Mouse (Mus musculus) kidney, postnatal 0 days (tissue): ENCODE measurements around the gene Mapt. TPM values are rescaled to one million over a fixed set of nuclear protein-coding genes. Genes with fewer than 3 reads are reported as not detected.

Experiments
- ATAC-seq: fragments of 200-750 bp; cut with Nextera tagmentation; replicated peaks from 2 replicates; pipeline ENCODE4 v1.8.0; 2017; ENCODE audit warnings: low read depth, moderate number of reproducible peaks, moderate TSS enrichment, moderate library complexity; ENCODE audit not compliant: low FRiP score
- DNase-seq: peaks from one replicate; pipeline ENCODE4 v3.0.0-alpha.2; 2016; ENCODE audit warnings: low spot score
- H3K27ac ChIP-seq: fragments of 300-500 bp; sonication (generic); 2 replicates; pipeline ENCODE4 v1.5.1; 2014; ENCODE audit warnings: mild to moderate bottlenecking
- H3K27me3 ChIP-seq: fragments of 300-500 bp; sonication (generic); 2 replicates; pipeline ENCODE4 v1.6.1; 2014; ENCODE audit warnings: low read length, mixed read lengths; ENCODE audit not compliant: insufficient read depth
- H3K36me3 ChIP-seq: fragments of 300-500 bp; sonication (generic); 2 replicates; pipeline ENCODE4 v1.6.1; 2014; ENCODE audit warnings: low read length, mixed read lengths; ENCODE audit not compliant: insufficient read depth
- H3K4me1 ChIP-seq: fragments of 300-500 bp; sonication (generic); replicated peaks from 2 replicates; pipeline ENCODE4 v1.6.1; 2014; ENCODE audit warnings: antibody characterized with exemption, low read length, mixed read lengths; ENCODE audit not compliant: insufficient read depth
- H3K4me2 ChIP-seq: fragments of 300-500 bp; sonication (generic); 2 replicates; pipeline ENCODE4 v1.6.1; 2014; ENCODE audit warnings: mild to moderate bottlenecking, low read length, moderate library complexity, mixed read lengths
- H3K4me3 ChIP-seq: fragments of 300-500 bp; sonication (generic); replicated peaks from 2 replicates; pipeline ENCODE4 v1.5.1; 2014; ENCODE audit warnings: low read depth, low read length
- H3K9ac ChIP-seq: fragments of 300-500 bp; sonication (generic); 2 replicates; pipeline ENCODE4 v1.6.1; 2014; ENCODE audit warnings: low read depth, low read length
- H3K9me3 ChIP-seq: fragments of 300-500 bp; sonication (generic); replicated peaks from 2 replicates; pipeline ENCODE4 v1.6.1; 2016; ENCODE audit warnings: low read length, inconsistent platforms, mixed read lengths
- CTCF ChIP-seq: IDR thresholded peaks from 2 replicates; pipeline ENCODE4 v1.5.1; 2016; ENCODE audit warnings: antibody characterized with exemption, low read depth, mild to moderate bottlenecking, moderate library complexity
- WGBS: fragments of 180-500 bp; shearing (Covaris S2); extraction: QIAGEN DNeasy Blood & Tissue Kit; methylation state at CpG from one replicate; pipeline ENCODE4 v1.1.7; 2014; 5-methylcytosine and 5-hydroxymethylcytosine counted together
- polyA plus RNA-seq: library from polyadenylated mRNA; unstranded; fragments of >200 nt; fragmentation: Nextera tagmentation; extraction: Ambion mirVana; gene quantifications from 2 replicates; pipeline ENCODE4 v1.2.1, GENCODE M21; 2015

Mapt gene
- polyA plus RNA-seq, 1 experiment from 2014 or later = 6.7 TPM

- H3K9me3 ChIP-seq = no peaks in the 10 kb centered on the region
- DNase-seq = peak; percentile 20
- no peak overlapping the region for H3K27ac ChIP-seq
- no peaks in the 10 kb centered on the region for H3K4me1 ChIP-seq
- TF ChIP-seq CTCF = no peak
- whole genome bisulfite sequencing = 58% methylated on average over 11 of the region's 11 CpGs
- no peak for ATAC-seq
- no peak overlapping the region for H3K4me3 ChIP-seq
- no peaks in the 10 kb centered on the region for H3K27me3 ChIP-seq
- no peak overlapping the region for H3K9ac ChIP-seq
- no peaks in the 10 kb centered on the region for H3K36me3 ChIP-seq
- H3K4me2 ChIP-seq = no peak overlapping the region
These were observed 36.2 kb downstream of the Mapt start for GRCm38 (mm10) chr11:104267380-104267779.

GRCm38 (mm10) chr11:104269385-104269822 lies 38.2 kb downstream of the Mapt start:
- DNase-seq (no peak), ATAC-seq (0 out of 2 replicates have a peak, but pooled peaks have one; percentile 46)
- Histone ChIP-seq H3K27me3 (no peaks in the 10 kb centered on the region), H3K27ac (no peak overlapping the region), H3K4me1 (no peaks in the 10 kb centered on the region), H3K4me3 (no peak overlapping the region), H3K4me2 (no peak overlapping the region), H3K36me3 (no peaks in the 10 kb centered on the region), H3K9me3 (no peaks in the 10 kb centered on the region), H3K9ac (no peak overlapping the region)
- TF ChIP-seq CTCF = no peak
- WGBS = 20% methylated on average over 9 of the region's 9 CpGs

- H3K9me3 ChIP-seq = no peaks in the 10 kb centered on the region
- ATAC-seq (no peak), DNase-seq (no peak)
- H3K27ac ChIP-seq = no peak overlapping the region
- no peak for TF ChIP-seq CTCF
- no peak overlapping the region for H3K4me2 ChIP-seq
- no peak overlapping the region for H3K4me3 ChIP-seq
- 86% methylated on average over 3 of the region's 3 CpGs for WGBS
- H3K36me3 ChIP-seq = no peaks in the 10 kb centered on the region
- no peaks in the 10 kb centered on the region for H3K27me3 ChIP-seq
- no peaks in the 10 kb centered on the region for H3K4me1 ChIP-seq
- H3K9ac ChIP-seq = no peak overlapping the region
These were observed 39.3 kb downstream of the Mapt start for GRCm38 (mm10) chr11:104270452-104270851.

GRCm38 (mm10) chr11:104270876-104271275 lies 39.7 kb downstream of the Mapt start:
- Histone ChIP-seq H3K9ac (no peak overlapping the region), H3K27ac (no peak overlapping the region), H3K4me2 (no peak overlapping the region), H3K4me1 (no peaks in the 10 kb centered on the region), H3K27me3 (no peaks in the 10 kb centered on the region), H3K4me3 (no peak overlapping the region), H3K9me3 (no peaks in the 10 kb centered on the region), H3K36me3 (no peaks in the 10 kb centered on the region)
- no peak for ATAC-seq
- WGBS = 64% methylated on average over 4 of the region's 4 CpGs
- no peak for TF ChIP-seq CTCF
- DNase-seq = no peak

GRCm38 (mm10) chr11:104271876-104272275 lies 40.7 kb downstream of the Mapt start:
- Histone ChIP-seq H3K4me3 (no peak overlapping the region), H3K9ac (no peak overlapping the region), H3K4me2 (no peak overlapping the region), H3K4me1 (no peaks in the 10 kb centered on the region), H3K36me3 (no peaks in the 10 kb centered on the region), H3K27me3 (no peaks in the 10 kb centered on the region), H3K27ac (no peak overlapping the region), H3K9me3 (no peaks in the 10 kb centered on the region)
- WGBS = 76% methylated on average over 6 of the region's 6 CpGs
- no peak for TF ChIP-seq CTCF
- DNase-seq (no peak), ATAC-seq (no peak)

- H3K4me2 ChIP-seq = no peak overlapping the region
- TF ChIP-seq CTCF = no peak
- H3K27me3 ChIP-seq = no peaks in the 10 kb centered on the region
- 78% methylated on average over 8 of the region's 8 CpGs for WGBS
- no peaks in the 10 kb centered on the region for H3K4me1 ChIP-seq
- H3K27ac ChIP-seq = no peak overlapping the region
- no peak overlapping the region for H3K4me3 ChIP-seq
- no peaks in the 10 kb centered on the region for H3K36me3 ChIP-seq
- H3K9me3 ChIP-seq = no peaks in the 10 kb centered on the region
- DNase-seq (no peak), ATAC-seq (no peak)
- no peak overlapping the region for H3K9ac ChIP-seq
These were observed 41.2 kb downstream of the Mapt start for GRCm38 (mm10) chr11:104272352-104272751.

GRCm38 (mm10) chr11:104275765-104276164 lies 44.6 kb downstream of the Mapt start:
- Histone ChIP-seq H3K27ac (no peak overlapping the region), H3K27me3 (no peaks in the 10 kb centered on the region), H3K4me2 (no peak overlapping the region), H3K4me3 (no peak overlapping the region), H3K4me1 (no peaks in the 10 kb centered on the region), H3K9me3 (no peaks in the 10 kb centered on the region), H3K36me3 (no peaks in the 10 kb centered on the region), H3K9ac (no peak overlapping the region)
- 85% methylated on average over 7 of the region's 7 CpGs for WGBS
- DNase-seq = no peak
- no peak for TF ChIP-seq CTCF
- no peak for ATAC-seq
